In genomic region chr9:108453458-108453857, GRCm38 (mm10) we compare ENCODE assay signal across 13 mouse cellular contexts. TPM values are rescaled to one million over a fixed set of nuclear protein-coding genes. Genes with fewer than 3 reads are reported as not detected.
DNase-seq lines count a peak whose midpoint lies in the region; ATAC-seq lines count a peak whose summit lies in the region.
"Had no signal": no experiment of that assay in that cellular context is flagged by ENCODE, and none has a peak within 500 bp of the region (broad histone marks: within the 10 kb centered on the region; RNA-seq: fewer than 3 reads in every experiment).

No protein-coding gene starts in this region.

- peak overlapping the region; percentile 94 for H3K27ac ChIP-seq in heart, embryonic 15.5 days
- 0 out of 2 replicates have a peak overlapping the region, but pooled peaks have one; percentile 10 for H3K27ac ChIP-seq in lung, embryonic 16.5 days (ENCODE audit: low read length)
- peak overlapping the region; percentile 92 for H3K27ac ChIP-seq in intestine, embryonic 14.5 days (ENCODE audit: low read depth)
- peak overlapping the region; percentile 87; the same call in 1 of the 2 replicates for H3K27ac ChIP-seq in stomach, embryonic 15.5 days

- H3K4me3 ChIP-seq in heart, embryonic 15.5 days: no peak overlapping the region
- H3K4me3 ChIP-seq in lung, embryonic 16.5 days (ENCODE audit: low read length): no peak overlapping the region; the same call in 1 of the 2 replicates
- H3K4me3 ChIP-seq in intestine, embryonic 14.5 days (ENCODE audit: low read depth, low read length): peak overlapping the region; percentile 59
- peak overlapping the region; percentile 60; the same call in 1 of the 2 replicates for H3K4me3 ChIP-seq in stomach, embryonic 15.5 days (replicated peaks)

- 63% methylated on average over 4 of the region's 4 CpGs for WGBS in heart, embryonic 15.5 days
- 68% methylated on average over 4 of the region's 4 CpGs for WGBS in lung, embryonic 16.5 days
- 54% methylated on average over 4 of the region's 4 CpGs for whole genome bisulfite sequencing in intestine, embryonic 14.5 days
- 46% methylated on average over 4 of the region's 4 CpGs for WGBS in stomach, embryonic 15.5 days

- ATAC-seq in heart, embryonic 15.5 days (replicated peaks; ENCODE audit: insufficient number of reproducible peaks, insufficient read depth, low FRiP score, low read depth): no peak
- ATAC-seq in lung, embryonic 16.5 days (ENCODE audit: low read depth): no peak
- no peak for ATAC-seq in intestine, embryonic 14.5 days (replicated peaks; ENCODE audit: low FRiP score, low TSS enrichment, low read depth)
- ATAC-seq in stomach, embryonic 15.5 days (ENCODE audit: insufficient read depth, low FRiP score, low read depth): no peak
- no peak for ATAC-seq in frontal cortex, adult (ENCODE audit: low TSS enrichment)

- H3K36me3 ChIP-seq in heart, embryonic 15.5 days: peaks cover 3% of the 10 kb centered on the region; the same call in 1 of the 2 replicates
- H3K36me3 ChIP-seq in lung, embryonic 16.5 days (ENCODE audit: control insufficient read depth, insufficient read depth, low read length): peaks cover 1% of the 10 kb centered on the region
- peaks cover 3% of the 10 kb centered on the region for H3K36me3 ChIP-seq in intestine, embryonic 14.5 days (ENCODE audit: control insufficient read depth, insufficient read depth, low read length)
- H3K36me3 ChIP-seq in stomach, embryonic 15.5 days: no peaks in the 10 kb centered on the region

- DNase-seq in heart, postnatal 4 days: no peak
- no peak for DNase-seq in lung, postnatal 14 days
- DNase-seq in intestine, embryonic 14.5 days (ENCODE audit: low spot score): no peak
- DNase-seq in adrenal gland, adult 2 months: no peak
- DNase-seq: gastrocnemius, postnatal 10 days had no signal

- peak overlapping the region; percentile 94 for H3K4me2 ChIP-seq in heart, embryonic 15.5 days
- H3K4me2 ChIP-seq in lung, embryonic 16.5 days (ENCODE audit: low read depth, low read length): peak overlapping the region; percentile 88
- H3K4me2 ChIP-seq in intestine, embryonic 14.5 days (ENCODE audit: low read length): peak overlapping the region; percentile 89
- peak overlapping the region; percentile 94 for H3K4me2 ChIP-seq in stomach, embryonic 15.5 days

- H3K9ac ChIP-seq in heart, embryonic 15.5 days: 0 out of 2 replicates have a peak overlapping the region, but pooled peaks have one; percentile 30
- H3K9ac ChIP-seq in lung, embryonic 16.5 days (ENCODE audit: low read length): no peak overlapping the region; the same call in 1 of the 2 replicates
- H3K9ac ChIP-seq in intestine, embryonic 14.5 days (ENCODE audit: low read length): peak overlapping the region; percentile 60; the same call in 1 of the 2 replicates
- H3K9ac ChIP-seq in stomach, embryonic 15.5 days: no peak overlapping the region

- H3K9me3 ChIP-seq in heart, embryonic 15.5 days (replicated peaks): no peaks in the 10 kb centered on the region
- H3K9me3 ChIP-seq in lung, embryonic 16.5 days (ENCODE audit: control insufficient read depth, low read length): no peaks in the 10 kb centered on the region
- no peaks in the 10 kb centered on the region for H3K9me3 ChIP-seq in intestine, embryonic 14.5 days (ENCODE audit: control insufficient read depth, low read length)
- no peaks in the 10 kb centered on the region for H3K9me3 ChIP-seq in stomach, embryonic 15.5 days

- H3K4me1 ChIP-seq in heart, embryonic 15.5 days (replicated peaks): peaks cover 47% of the 10 kb centered on the region
- peaks cover 28% of the 10 kb centered on the region for H3K4me1 ChIP-seq in lung, embryonic 16.5 days (replicated peaks; ENCODE audit: control insufficient read depth, insufficient read depth, low read length)
- H3K4me1 ChIP-seq in intestine, embryonic 14.5 days (replicated peaks; ENCODE audit: control insufficient read depth, insufficient read depth, low read length): peaks cover 34% of the 10 kb centered on the region
- H3K4me1 ChIP-seq in stomach, embryonic 15.5 days: peaks cover 27% of the 10 kb centered on the region

- H3K27me3 ChIP-seq in heart, embryonic 15.5 days: no peaks in the 10 kb centered on the region
- no peaks in the 10 kb centered on the region for H3K27me3 ChIP-seq in lung, embryonic 16.5 days (ENCODE audit: control insufficient read depth, insufficient read depth, low read depth, low read length)
- H3K27me3 ChIP-seq in intestine, embryonic 14.5 days (replicated peaks; ENCODE audit: control insufficient read depth, insufficient read depth, low read length): no peaks in the 10 kb centered on the region
- H3K27me3 ChIP-seq in stomach, embryonic 15.5 days (replicated peaks): no peaks in the 10 kb centered on the region

RNA-seq across cellular contexts. Expression of gene Ccdc71, which starts 6.9 kb away (rescaled TPM):
- 32.2 and 42.1 TPM in 2 replicates for polyA plus RNA-seq in heart, embryonic 15.5 days (2015; fragmentation: Nextera tagmentation; extraction: Ambion mirVana)
- total RNA-seq in heart, postnatal 4 days (2021): 10 to 100 TPM; 27.0 to 28.4 TPM
- polyA plus RNA-seq in lung, embryonic 16.5 days (2015; fragmentation: Nextera tagmentation; extraction: Ambion mirVana): 50.7 and 58.0 TPM in 2 replicates
- polyA plus RNA-seq in intestine, embryonic 14.5 days (2014; fragmentation: Nextera tagmentation; extraction: Ambion mirVana): 43.9 and 49.7 TPM in 2 replicates
- 47.7 and 52.5 TPM in 2 replicates for polyA plus RNA-seq in stomach, embryonic 15.5 days (2015; fragmentation: Nextera tagmentation; extraction: Ambion mirVana)
- 10 to 100 TPM; 27.8 to 46.5 TPM for total RNA-seq in adrenal gland, adult 2 months (2021)
- 23.0 and 28.1 TPM in 2 replicates for polyA plus RNA-seq in adrenal gland, adult 2 months (2012; rRNA removed)

RNA-seq across cellular contexts. Expression of gene Klhdc8b, which starts 7.9 kb away (rescaled TPM):
- 95.7 and 103 TPM in 2 replicates for polyA plus RNA-seq in heart, embryonic 15.5 days (2015; fragmentation: Nextera tagmentation; extraction: Ambion mirVana)
- total RNA-seq in heart, postnatal 4 days (2021): 10 to 100 TPM; 43.9 to 45.6 TPM
- 76.6 and 89.7 TPM in 2 replicates for polyA plus RNA-seq in lung, embryonic 16.5 days (2015; fragmentation: Nextera tagmentation; extraction: Ambion mirVana)
- polyA plus RNA-seq in intestine, embryonic 14.5 days (2014; fragmentation: Nextera tagmentation; extraction: Ambion mirVana): 59.9 and 60.7 TPM in 2 replicates
- 65.5 and 67.3 TPM in 2 replicates for polyA plus RNA-seq in stomach, embryonic 15.5 days (2015; fragmentation: Nextera tagmentation; extraction: Ambion mirVana)
- 10 to 100 TPM; 19.4 to 24.5 TPM for total RNA-seq in adrenal gland, adult 2 months (2021)
- 73.1 and 81.9 TPM in 2 replicates for polyA plus RNA-seq in adrenal gland, adult 2 months (2012; rRNA removed)

RNA-seq across cellular contexts. Expression of gene BC048562, which starts 17.2 kb away (rescaled TPM):
- not detected in 2 replicates for polyA plus RNA-seq in heart, embryonic 15.5 days (2015; fragmentation: Nextera tagmentation; extraction: Ambion mirVana)
- total RNA-seq in heart, postnatal 4 days (2021): not detected
- not detected in 2 replicates for polyA plus RNA-seq in lung, embryonic 16.5 days (2015; fragmentation: Nextera tagmentation; extraction: Ambion mirVana)
- not detected in 2 replicates for polyA plus RNA-seq in intestine, embryonic 14.5 days (2014; fragmentation: Nextera tagmentation; extraction: Ambion mirVana)
- not detected in 2 replicates for polyA plus RNA-seq in stomach, embryonic 15.5 days (2015; fragmentation: Nextera tagmentation; extraction: Ambion mirVana)
- not detected for total RNA-seq in adrenal gland, adult 2 months (2021)
- polyA plus RNA-seq in adrenal gland, adult 2 months (2012; rRNA removed): not detected in 2 replicates
- total RNA-seq: gastrocnemius, postnatal 10 days had no signal
- polyA plus RNA-seq: CD4-positive, CD25-positive, alpha-beta regulatory T cell, adult 4 months; large intestine, adult 2 months; liver, embryonic 16.5 days; neural tube, embryonic 11.5 days had no signal

RNA-seq across cellular contexts. Expression of gene Ccdc36, which starts 25.2 kb away (rescaled TPM):
- polyA plus RNA-seq in heart, embryonic 15.5 days (2015; fragmentation: Nextera tagmentation; extraction: Ambion mirVana): 0.84 and 1.1 TPM in 2 replicates
- under 1 TPM; 0.10 to 0.11 TPM for total RNA-seq in heart, postnatal 4 days (2021)
- polyA plus RNA-seq in lung, embryonic 16.5 days (2015; fragmentation: Nextera tagmentation; extraction: Ambion mirVana): 1.7 and 2.6 TPM in 2 replicates
- 1.5 and 1.7 TPM in 2 replicates for polyA plus RNA-seq in intestine, embryonic 14.5 days (2014; fragmentation: Nextera tagmentation; extraction: Ambion mirVana)
- 1.4 and 1.6 TPM in 2 replicates for polyA plus RNA-seq in stomach, embryonic 15.5 days (2015; fragmentation: Nextera tagmentation; extraction: Ambion mirVana)
- total RNA-seq in adrenal gland, adult 2 months (2021): not detected
- polyA plus RNA-seq in adrenal gland, adult 2 months (2012; rRNA removed): not detected in 2 replicates
- polyA plus RNA-seq: large intestine, adult 2 months had no signal

RNA-seq across cellular contexts. Expression of gene Lamb2, which starts 26.1 kb away (rescaled TPM):
- 55.5 and 64.2 TPM in 2 replicates for polyA plus RNA-seq in heart, embryonic 15.5 days (2015; fragmentation: Nextera tagmentation; extraction: Ambion mirVana)
- total RNA-seq in heart, postnatal 4 days (2021): 100 to 1,000 TPM; 217 to 229 TPM
- 86.0 and 95.5 TPM in 2 replicates for polyA plus RNA-seq in lung, embryonic 16.5 days (2015; fragmentation: Nextera tagmentation; extraction: Ambion mirVana)
- 32.3 and 33.7 TPM in 2 replicates for polyA plus RNA-seq in intestine, embryonic 14.5 days (2014; fragmentation: Nextera tagmentation; extraction: Ambion mirVana)
- polyA plus RNA-seq in stomach, embryonic 15.5 days (2015; fragmentation: Nextera tagmentation; extraction: Ambion mirVana): 40.5 and 46.6 TPM in 2 replicates
- 100 to 1,000 TPM in 1 of 2 experiments, 10 to 100 TPM in 1; 94.0 to 107 TPM for total RNA-seq in adrenal gland, adult 2 months (2021)
- 136 and 150 TPM in 2 replicates for polyA plus RNA-seq in adrenal gland, adult 2 months (2012; rRNA removed)

Comparison
In these comparisons a context has a peak if more than half of its experiments do, and no peak if none do; other contexts are left out.
1. H3K27ac ChIP-seq: peak in every context shown above with its lines; median percentile 94 in heart, embryonic 15.5 days; 92 in intestine, embryonic 14.5 days; 87 in stomach, embryonic 15.5 days; 10 in lung, embryonic 16.5 days.
2. H3K4me3 ChIP-seq: peak in intestine, embryonic 14.5 days (single experiment) and stomach, embryonic 15.5 days (single experiment); none in heart, embryonic 15.5 days (single experiment) and lung, embryonic 16.5 days (single experiment).
3. H3K9ac ChIP-seq: peak in heart, embryonic 15.5 days (single experiment) and intestine, embryonic 14.5 days (single experiment); none in lung, embryonic 16.5 days (single experiment) and stomach, embryonic 15.5 days (single experiment).
4. Peak in every context shown above with its lines, with median percentiles within 50 percentile points of each other: H3K4me2 ChIP-seq.